Mouse (Mus musculus) erythroid progenitor cell, adult 5-6 weeks (primary cell): ENCODE results near the gene Kcnq4. TPM values are rescaled to one million over a fixed set of nuclear protein-coding genes. Genes with fewer than 3 reads are reported as not detected.

Source experiments
- ATAC-seq: replicated peaks from 2 replicates; pipeline ENCODE4 v1.8.0; 2016; ENCODE audit warnings: moderate number of reproducible peaks, mild to moderate bottlenecking, moderate TSS enrichment, inconsistent platforms; ENCODE audit not compliant: poor library complexity, low FRiP score, severe bottlenecking
- total RNA-seq, 2 experiments: library from RNA; stranded (forward) in 1 of 2; stranded (reverse) in 1 of 2; fragments of 150-400 nt in 1 of 2; fragments of 186-747, 209-891 nt in 1 of 2; gene quantifications; 2 replicates each; pipeline versions ENCODE4 v1.2.3 to v1.2.4; 2015 to 2017; ENCODE audit warnings: low replicate concordance in 2 of 2

Gene Kcnq4
- total RNA-seq, 2 experiments from 2014 or later = not detected

DNA sequence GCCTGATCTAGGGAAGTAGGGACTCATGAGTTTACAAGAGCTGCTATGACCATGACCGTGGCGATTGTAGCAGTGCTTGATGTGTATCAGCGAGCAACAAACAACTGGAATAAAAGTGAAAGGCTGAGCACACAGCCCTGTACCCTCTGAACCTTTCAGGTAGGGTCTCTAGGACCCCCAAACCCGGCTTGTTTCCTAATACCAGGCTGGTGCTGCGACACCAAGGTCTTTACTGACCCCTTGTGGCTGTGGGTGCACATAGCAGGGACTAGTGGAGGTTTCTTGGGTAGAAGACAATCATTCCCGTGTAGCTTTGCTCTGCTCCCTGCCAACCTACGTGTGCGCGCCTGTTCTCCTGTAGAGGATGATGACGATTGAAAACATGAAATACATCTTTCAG is 66.2 kb downstream of the Kcnq4 start:
- peak; percentile 77 for ATAC-seq

DNA sequence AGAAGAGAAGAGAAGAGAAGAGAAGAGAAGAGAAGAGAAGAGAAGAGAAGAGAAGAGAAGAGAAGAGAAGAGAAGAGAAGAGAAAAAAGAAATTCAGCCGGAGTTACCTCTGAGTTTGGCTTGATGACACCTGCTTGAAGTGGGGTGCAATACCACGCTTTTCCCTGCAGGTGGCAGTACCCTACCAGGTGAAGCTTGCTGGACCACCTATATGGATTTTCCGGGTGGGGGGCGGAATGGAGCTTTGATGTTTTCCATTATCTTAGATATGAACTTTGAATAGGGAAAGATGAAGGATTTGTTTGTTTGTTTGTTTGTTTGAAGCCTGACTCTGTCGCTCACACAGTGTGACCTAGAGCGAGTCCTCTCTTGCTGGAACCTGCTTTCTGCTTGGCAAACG is 67.5 kb downstream of the Kcnq4 start:
- ATAC-seq = peak; percentile 59; the same call in 1 of the 2 replicates

DNA sequence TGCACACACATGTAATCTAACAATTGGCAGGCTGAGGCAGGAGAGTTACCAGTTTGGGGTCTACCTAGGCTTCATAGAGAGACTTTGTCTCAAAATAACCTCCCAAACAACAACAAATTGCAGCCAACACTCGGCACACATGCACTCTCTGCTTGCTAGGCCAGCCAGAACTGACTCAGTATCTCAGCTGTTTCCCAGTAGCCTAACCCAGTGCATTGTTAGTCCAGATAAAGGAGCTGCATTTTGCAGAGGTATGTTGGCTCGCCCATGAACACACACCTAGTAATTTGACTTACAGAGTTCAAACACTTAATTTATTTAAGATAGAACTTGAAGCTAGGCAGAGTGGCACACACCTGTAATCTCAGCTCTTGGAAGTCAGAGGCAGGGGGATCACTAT is 72.8 kb downstream of the Kcnq4 start:
- peak; percentile 37; the same call in 1 of the 2 replicates for ATAC-seq

DNA sequence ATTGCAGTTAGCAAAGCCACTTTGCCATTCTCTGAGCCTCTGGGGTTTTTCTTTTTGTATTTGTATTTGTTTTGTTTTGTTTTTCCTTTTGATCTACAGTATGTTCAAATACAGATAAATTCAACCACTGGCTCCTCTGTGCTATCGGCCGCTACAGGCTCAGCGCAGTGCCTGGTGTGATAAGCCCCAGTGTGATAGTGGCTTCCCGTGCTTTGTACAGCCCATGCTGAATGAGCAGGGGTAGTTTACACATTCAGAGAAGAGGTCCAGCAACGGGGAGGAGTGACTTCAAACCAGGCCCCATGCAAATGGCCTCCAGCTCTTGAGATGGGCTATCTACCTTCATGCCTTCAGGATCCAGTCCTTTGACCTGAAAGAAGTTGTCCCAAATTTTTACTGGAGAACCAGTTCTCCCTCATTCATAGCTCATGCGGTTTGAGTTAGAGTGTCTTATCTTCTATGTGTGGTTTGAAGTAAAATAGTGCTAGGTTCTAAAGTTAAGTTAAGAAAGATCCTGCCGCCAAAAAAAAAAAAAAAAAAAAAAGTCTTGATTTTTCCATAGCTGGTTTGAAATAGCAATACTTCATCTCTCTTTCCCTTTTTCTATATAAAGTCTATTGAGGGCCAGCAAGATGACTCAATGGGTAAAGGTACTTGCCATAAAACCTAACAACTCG is 73.5 kb downstream of the Kcnq4 start:
- peak; percentile 94 for ATAC-seq

DNA sequence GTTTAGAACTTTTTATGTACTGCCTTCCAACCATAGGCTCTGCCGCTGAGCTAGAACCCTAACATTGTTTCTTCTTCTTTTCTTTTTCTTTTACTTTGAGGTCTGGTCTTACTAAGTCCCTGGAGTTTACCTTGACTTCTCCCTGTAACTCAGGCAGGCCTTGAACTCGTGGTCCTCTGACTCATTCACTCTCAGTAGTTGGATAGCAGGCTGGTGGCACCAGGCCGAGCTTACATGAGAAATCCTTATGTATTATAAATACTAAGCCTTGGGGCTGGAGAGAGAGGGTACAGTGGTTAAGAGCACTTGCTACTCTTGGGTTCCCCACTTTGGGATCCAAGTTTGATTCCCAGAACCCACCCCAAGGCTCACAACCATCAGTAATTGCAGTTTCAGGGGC is 74.8 kb downstream of the Kcnq4 start:
- no peak for ATAC-seq

DNA sequence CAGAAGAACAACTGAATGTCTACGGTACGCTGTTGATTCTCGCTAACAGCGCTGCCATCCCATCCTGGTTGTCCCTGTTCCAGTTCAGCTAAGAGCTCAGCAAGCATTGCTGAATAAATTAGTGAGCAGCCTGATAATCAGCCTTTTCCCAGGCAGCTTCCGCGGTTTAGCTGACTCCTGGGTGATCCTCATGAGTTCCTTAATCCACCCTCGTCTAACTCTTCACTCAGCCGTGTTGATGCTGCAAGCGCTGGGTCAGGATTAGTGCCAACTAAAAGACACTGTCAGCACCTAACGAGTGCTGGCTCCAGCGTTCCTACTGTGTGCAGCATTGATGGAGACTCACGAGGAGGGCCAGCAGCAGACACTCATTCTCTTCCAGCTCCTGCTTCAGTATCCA is 77.4 kb downstream of the Kcnq4 start:
- ATAC-seq = no peak

DNA sequence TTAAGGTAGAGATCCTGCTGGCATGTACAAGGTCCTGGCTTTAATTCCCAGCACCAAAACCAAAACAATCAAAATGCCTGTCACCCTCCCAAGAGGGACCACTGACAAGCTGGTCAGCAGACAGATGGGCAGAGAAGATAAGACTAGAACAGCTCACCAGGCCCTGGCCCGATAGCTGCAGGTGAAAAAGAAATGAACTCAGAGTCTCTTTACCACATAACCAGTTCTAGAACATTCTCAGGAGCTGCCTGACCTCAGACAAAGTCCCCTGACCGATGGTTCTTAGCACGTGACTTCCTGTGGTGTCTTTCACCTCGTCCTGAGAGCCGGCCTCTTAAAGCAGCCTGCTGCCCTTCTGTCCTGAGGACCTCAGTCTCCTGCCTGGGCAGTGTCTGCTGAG is 78.8 kb downstream of the Kcnq4 start:
- ATAC-seq = no peak

DNA sequence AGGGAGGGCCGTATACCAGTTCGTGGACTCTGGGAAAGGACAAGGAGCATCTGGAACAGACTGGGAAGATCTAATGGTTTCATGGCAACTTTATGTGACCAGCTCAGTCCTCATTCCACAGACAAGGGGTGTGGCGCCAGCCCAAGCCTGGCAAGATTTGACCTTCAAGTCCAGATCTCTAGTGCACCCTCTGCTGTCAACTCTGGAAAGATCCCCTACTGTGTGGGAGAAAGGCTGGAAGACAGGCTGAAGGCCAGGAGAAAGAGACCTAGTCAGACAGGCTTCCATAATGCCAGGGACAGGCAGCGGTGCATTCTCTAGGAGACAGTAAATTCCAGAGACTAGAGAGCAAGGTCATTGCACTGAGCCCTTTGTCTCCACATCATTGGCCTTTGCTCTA is 79.9 kb downstream of the Kcnq4 start:
- peak; percentile 50 for ATAC-seq

DNA sequence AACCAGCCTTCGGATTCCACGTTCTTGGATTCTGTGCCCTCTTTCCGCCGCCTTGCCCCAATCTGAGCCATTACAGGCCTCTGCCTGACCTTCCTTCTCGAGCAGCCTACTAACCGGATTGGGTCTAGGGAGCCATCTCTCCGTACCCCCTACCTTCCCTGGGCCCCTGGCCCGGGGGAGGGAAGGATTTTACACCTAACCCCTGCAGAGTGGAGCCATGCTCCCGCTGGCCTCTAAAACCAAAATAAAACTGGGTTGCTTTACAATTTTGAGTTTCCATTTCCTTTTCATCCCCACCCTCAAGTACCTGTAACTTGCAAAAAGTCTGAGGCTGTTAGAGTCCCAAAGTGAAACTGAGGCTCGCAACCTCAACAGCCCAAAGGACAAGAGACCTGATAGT is 80.9 kb downstream of the Kcnq4 start:
- peak; percentile 15 for ATAC-seq

DNA sequence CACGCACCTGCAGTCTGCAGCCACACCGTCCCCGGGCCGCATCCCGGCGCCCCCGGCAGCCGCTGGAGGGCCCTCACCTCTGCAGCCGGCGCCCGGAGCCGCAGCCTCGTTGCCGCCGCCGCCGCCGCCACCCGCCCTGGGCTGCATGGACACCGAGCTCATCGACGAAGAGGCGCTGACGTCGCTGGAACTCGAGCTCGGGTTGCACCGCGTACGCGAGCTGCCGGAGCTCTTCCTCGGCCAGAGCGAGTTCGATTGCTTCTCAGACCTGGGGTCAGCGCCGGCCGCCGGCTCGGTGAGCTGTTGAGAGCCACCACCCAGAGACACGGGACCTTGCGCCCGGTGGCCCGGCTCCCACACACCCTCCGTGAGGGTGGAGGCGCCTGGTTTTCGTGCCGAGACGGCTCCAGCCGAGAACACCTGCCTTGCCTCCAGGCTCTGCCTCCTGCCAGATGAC is 81.3 kb downstream of the Kcnq4 start:
- peak; percentile 61 for ATAC-seq

DNA sequence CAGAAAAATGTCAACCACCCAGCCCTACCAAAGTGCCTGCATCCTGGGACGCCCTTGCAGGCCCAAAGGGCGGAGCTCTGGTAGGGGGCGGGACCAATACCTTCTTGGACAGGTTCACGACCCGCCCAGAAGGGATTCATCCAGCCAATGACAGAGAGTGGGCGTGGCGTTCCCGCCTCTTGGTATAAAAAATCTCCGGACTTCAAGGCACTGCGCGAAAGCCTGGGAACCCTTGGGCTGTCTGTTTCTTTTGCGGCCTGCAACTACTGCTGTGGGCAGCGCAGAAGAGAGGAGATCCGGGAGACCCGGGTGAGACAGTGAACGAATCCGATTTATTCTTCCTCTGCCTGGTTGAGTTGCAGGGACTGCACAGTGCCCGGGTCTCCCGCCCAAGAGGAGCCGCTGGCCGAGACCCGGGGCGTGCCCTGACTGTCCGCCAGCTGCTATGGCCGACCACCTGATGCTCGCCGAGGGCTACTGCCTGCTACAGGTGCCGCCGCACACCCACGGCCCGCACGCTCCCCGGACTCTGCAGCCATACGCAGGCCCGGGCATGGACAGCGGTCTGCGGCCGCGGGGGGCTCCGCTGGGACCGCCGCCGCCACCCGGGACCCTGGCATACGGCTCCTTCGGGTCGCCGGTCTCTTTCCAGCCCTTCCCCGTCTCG is 81.9 kb downstream of the Kcnq4 start, which contains the start of gene Cited4:
Gene Cited4 (plus strand): TSS at position 215 of the 667 bp plus-strand sequence.
- peak; percentile 87 for ATAC-seq

DNA sequence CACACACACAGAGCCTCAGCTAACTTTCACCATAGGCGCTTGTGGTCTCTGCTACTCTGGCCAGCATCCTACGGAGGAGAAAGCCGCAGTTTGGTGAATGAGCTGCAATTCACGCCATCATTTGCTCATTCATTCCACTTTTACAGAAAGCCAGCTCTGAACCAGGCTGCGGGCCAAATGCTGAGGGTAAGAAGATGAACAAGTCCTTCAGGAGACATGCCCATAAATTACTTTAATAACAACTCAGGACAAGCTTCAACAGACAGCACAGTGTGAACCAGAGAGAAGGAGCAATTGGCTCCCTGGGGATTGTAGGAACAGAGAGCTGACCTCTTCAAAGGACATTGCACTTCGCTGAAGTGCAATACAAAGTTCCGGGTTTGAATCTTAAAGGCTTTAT is 82.6 kb downstream of the Kcnq4 start:
- ATAC-seq = no peak

DNA sequence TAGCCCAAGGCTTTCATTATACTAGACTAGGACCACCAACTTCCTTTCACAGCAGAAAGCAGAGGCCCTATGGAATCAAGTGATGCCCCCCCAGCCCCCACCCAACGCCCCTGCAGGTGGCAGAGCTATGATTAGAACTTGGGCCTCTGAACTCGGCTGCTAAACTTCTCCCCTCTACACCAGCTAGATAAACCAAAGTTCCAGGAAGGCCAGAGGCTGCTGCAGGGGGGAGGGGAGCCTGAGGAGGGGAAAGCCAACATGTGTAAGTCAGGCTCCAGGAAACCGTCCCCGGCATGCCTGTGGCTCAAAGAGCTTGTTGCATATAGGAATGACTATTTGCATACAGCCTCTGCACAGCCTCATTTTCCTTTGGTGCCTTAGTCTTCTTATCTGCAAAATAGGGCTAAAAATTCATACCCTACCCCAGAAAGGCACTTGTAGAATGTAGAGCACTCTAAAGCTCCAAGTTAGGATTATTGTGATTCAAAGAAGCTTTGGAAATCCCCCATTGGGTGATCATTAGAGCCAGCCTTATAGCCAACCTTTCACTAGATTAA is 83.2 kb downstream of the Kcnq4 start:
- no peak for ATAC-seq

DNA sequence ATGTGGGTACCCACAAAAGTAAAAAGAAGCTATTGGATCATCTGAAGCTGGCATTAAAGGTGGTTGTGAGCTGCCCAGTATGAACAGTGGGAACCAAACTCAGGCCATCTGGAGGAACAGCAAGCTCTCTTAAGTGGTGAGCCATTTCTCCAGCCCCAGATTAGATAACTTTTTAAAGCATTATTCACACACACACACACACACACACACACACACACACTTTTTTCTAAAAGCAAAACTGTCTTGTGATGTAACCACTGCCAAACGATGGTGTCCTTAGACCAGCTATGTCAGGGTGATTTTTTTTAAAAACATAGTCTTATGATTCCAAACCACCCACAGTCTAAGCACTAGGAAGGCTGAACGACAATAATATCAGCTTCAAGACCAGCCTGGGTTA is 83.8 kb downstream of the Kcnq4 start:
- ATAC-seq = no peak

DNA sequence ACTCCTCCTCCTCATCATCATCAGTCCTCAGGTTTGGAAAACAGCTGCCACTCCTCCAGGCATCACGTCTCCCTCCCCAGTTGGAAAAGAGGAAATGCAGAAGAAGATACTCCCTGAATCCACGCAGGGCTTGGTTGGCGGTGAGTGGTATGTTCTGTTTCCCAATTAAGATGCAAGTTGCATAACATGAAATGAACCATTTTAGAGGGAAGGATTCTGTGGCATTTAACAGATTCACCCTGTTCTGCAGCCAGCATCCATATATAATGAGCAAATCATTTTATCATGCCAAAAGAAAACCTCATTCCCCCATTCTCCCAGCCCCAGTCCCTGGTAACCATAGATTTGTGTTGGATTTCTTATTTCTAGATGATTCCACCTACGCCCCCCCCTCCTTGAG is 87.9 kb downstream of the Kcnq4 start:
- no peak for ATAC-seq

DNA sequence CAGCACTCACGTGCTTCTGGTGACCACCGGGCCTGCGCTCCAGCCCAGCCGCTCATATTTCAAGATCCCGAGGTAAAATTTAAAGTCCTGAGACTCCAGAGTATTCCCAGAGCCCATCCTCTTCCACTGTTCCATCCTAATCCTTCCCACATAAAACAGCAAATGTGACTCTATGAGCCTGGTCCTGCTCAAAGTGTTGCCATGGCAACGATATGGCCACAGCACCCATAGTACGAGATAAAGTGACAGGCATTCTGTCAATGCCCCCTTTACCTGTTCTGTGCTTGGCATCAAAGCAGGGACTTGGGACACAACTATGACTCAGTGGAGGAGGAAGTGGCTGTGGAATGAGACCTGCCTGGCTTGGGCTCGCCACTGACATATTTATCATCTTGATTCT is 92.5 kb downstream of the Kcnq4 start:
- ATAC-seq = no peak

DNA sequence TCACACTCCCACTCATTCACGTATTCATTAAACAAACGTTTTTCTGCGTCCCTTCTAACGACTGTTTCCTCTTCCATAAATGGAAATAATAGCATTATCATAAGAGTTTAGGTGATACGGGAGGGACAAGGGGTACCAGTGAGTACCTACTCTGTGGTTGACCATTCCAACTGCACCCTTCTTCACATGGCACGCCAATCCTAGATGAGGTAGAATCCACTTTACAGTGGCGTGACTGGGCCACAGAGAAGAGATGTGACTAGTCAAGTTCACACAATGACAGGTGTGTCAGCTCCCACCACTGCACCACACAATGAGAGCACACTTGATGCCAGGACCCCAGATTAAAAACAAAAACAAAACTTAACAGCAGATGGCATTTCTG is 98.2 kb downstream of the Kcnq4 start:
- ATAC-seq = no peak

DNA sequence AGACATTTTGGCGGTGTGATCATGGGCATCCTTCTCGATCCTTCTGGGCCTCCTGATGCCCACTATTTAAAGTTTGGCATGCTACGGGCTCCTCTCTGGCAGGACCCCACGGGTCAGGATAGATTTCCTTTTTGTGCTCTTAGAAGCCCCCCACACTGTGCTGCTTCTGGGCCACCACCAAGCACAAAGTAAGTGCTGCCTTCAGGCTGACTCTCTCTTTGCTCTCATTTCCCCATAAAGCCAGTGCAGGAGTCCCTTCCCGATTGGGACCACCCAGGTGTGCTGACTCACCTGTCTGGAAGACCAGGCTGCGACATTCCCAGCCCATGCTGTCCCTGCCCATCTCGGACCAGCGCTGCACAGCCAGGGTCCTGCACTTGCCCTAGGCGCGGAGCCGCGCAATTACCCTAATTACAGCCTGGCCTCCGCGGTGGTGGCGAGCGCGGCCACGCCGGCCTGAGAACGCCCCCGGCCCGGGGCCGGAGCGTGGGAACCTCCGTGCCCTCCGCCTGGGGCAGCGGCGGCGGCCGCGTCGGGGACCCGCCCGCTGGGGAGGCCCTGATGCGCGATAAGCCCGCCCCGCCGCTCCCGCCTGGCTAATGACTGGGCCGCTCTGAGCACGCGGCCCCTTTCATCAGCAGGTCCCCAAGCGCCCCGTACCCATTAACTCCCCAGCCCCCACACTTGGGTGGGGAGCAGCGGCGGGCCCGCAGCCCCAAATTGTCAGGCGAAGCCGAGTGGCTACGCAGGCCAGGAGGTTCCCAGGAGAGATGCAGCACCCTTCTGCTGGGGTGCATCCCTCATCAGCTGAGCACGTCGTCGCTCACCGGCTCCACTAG is 98.8 kb downstream of the Kcnq4 start:
- peak; percentile 75 for ATAC-seq
